Mouse (Mus musculus) limb, embryonic 14.5 days (tissue): ENCODE data around the gene Olfr312. TPM values are rescaled to one million over a fixed set of nuclear protein-coding genes. Genes with fewer than 3 reads are reported as not detected.
A peak's percentile ranks its signal among the peaks of the same experiment; 100 is the strongest.
"Not testable (repeated sequence)": the region's sequence is repeated elsewhere in the genome, so short reads cannot be mapped to it uniquely, and the experiment has no call there.

ENCODE experiments used
- ATAC-seq: fragments of 200-750 bp; cut with Nextera tagmentation; 2 replicates; pipeline ENCODE4 v1.8.0; 2017; ENCODE audit warnings: low read depth, moderate number of reproducible peaks, moderate TSS enrichment; ENCODE audit not compliant: low FRiP score
- DNase-seq: peaks from one replicate; pipeline ENCODE4 v3.0.0-alpha.2; 2015; ENCODE audit warnings: low spot score
- H3K27ac ChIP-seq: fragments of 300-500 bp; sonication (generic); replicated peaks from 2 replicates; pipeline ENCODE4 v1.5.1; 2014; ENCODE audit warnings: low read depth, mild to moderate bottlenecking, low read length, moderate library complexity, mixed read lengths
- H3K27me3 ChIP-seq: fragments of 300-500 bp; sonication (generic); 2 replicates; pipeline ENCODE4 v1.6.1; 2014; ENCODE audit warnings: low read length, mixed read lengths; ENCODE audit not compliant: control insufficient read depth, insufficient read depth
- H3K36me3 ChIP-seq: fragments of 300-500 bp; sonication (generic); 2 replicates; pipeline ENCODE4 v1.6.1; 2014; ENCODE audit warnings: mild to moderate bottlenecking, low read length, moderate library complexity, mixed read lengths; ENCODE audit not compliant: control insufficient read depth, insufficient read depth
- H3K4me1 ChIP-seq: fragments of 300-500 bp; sonication (generic); 2 replicates; pipeline ENCODE4 v1.6.1; 2014; ENCODE audit warnings: antibody characterized with exemption, low read length, mixed read lengths; ENCODE audit not compliant: control insufficient read depth, insufficient read depth
- H3K4me2 ChIP-seq: fragments of 300-500 bp; sonication (generic); replicated peaks from 2 replicates; pipeline ENCODE4 v1.6.1; 2014; ENCODE audit warnings: low read depth, mild to moderate bottlenecking, low read length, moderate library complexity; ENCODE audit not compliant: severe bottlenecking
- H3K4me3 ChIP-seq: fragments of 300-500 bp; sonication (generic); replicated peaks from 2 replicates; pipeline ENCODE4 v1.5.1; 2014; ENCODE audit warnings: low read length
- H3K9ac ChIP-seq: fragments of 300-500 bp; sonication (generic); 2 replicates; pipeline ENCODE4 v1.6.1; 2014; ENCODE audit warnings: mild to moderate bottlenecking, low read depth, low read length, moderate library complexity; ENCODE audit not compliant: severe bottlenecking
- H3K9me3 ChIP-seq: fragments of 300-500 bp; sonication (generic); 2 replicates; pipeline ENCODE4 v1.6.1; 2016; ENCODE audit warnings: low read length; ENCODE audit not compliant: control insufficient read depth
- POLR2A ChIP-seq: fragments of 200-500 bp; IDR thresholded peaks from 2 replicates; pipeline ENCODE4 v1.8.0; 2012; ENCODE audit warnings: inconsistent platforms, mild to moderate bottlenecking, moderate library complexity, borderline replicate concordance; ENCODE audit not compliant: insufficient read depth, insufficient read length; ENCODE audit errors: extremely low read depth
- WGBS: fragments of 180-500 bp; shearing (Covaris S2); extraction: QIAGEN DNeasy Blood & Tissue Kit; methylation state at CpG from one replicate; pipeline ENCODE4 v1.1.7; 2014; 5-methylcytosine and 5-hydroxymethylcytosine counted together
- polyA plus RNA-seq, 2 experiments: library from polyadenylated mRNA; depleted of rRNA in 1 of 2; stranded (reverse) in 1 of 2; unstranded in 1 of 2; fragments of >200 nt; fragmentation: Nextera tagmentation in 1 of 2; extraction: Ambion mirVana in 1 of 2; gene quantifications; 2 replicates each; pipeline versions ENCODE4 v1.2.1 to v1.2.3; 2012 to 2014

Olfr312 gene
- polyA plus RNA-seq, 2 experiments = not detected

- Histone ChIP-seq H3K27me3 (no peaks in the 10 kb centered on the region), H3K4me3 (no peak overlapping the region), H3K9me3 (no peaks in the 10 kb centered on the region), H3K27ac (no peak overlapping the region), H3K4me1 (no peaks in the 10 kb centered on the region), H3K36me3 (no peaks in the 10 kb centered on the region), H3K9ac (no peak overlapping the region), H3K4me2 (no peak overlapping the region)
- DNase-seq = no peak
- ATAC-seq = no peak
- no peak for TF ChIP-seq POLR2A
- WGBS = 78% methylated on average over 1 of the region's 1 CpGs
These were observed 13.4 kb upstream of the Olfr312 start for GRCm38 (mm10) chr11:58815676-58816075.

GRCm38 (mm10) chr11:58829764-58830163, 727 bp downstream of the Olfr312 start:
- no peaks in the 10 kb centered on the region for H3K36me3 ChIP-seq
- no peaks in the 10 kb centered on the region for H3K4me1 ChIP-seq
- no peak for TF ChIP-seq POLR2A
- H3K27ac ChIP-seq = no peak overlapping the region
- 84% methylated on average over 3 of the region's 3 CpGs for WGBS
- no peaks in the 10 kb centered on the region for H3K9me3 ChIP-seq
- ATAC-seq (no peak), DNase-seq (no peak)
- no peak overlapping the region for H3K4me3 ChIP-seq
- no peak overlapping the region for H3K9ac ChIP-seq
- no peak overlapping the region for H3K4me2 ChIP-seq
- no peaks in the 10 kb centered on the region for H3K27me3 ChIP-seq

DNA sequence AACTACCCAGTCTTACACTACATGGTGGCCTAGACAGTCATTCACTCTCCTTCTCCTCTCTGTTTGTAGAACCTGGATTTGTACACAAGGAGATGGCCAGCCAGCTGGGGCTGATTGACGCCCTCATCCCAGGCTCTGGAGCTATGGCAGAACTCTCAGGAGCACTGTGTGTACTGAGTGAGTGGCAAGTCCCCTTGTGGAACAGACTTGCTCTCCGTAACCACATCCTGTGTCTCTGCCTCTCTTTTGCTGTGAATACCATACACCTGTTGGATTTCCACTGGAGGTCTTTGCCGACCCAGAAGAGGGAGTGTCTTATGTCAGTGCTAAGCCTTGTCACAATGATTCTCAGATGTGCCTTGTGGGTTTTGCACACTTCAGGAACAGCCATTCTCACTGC, 3.5 kb downstream of the Olfr312 start:
- H3K4me3 ChIP-seq, H3K27ac ChIP-seq, H3K4me1 ChIP-seq, ATAC-seq, H3K4me2 ChIP-seq, H3K36me3 ChIP-seq, H3K9me3 ChIP-seq, DNase-seq, H3K27me3 ChIP-seq, H3K9ac ChIP-seq: not testable (repeated sequence)
- WGBS = 78% methylated on average over 2 of the region's 3 CpGs

GRCm38 (mm10) chr11:58838951-58839350, 9.9 kb downstream of the Olfr312 start, which contains the start of gene Olfr311:
Olfr311 (plus strand) TSS chr11:58839251.
- not testable (repeated sequence) for H3K27ac ChIP-seq, ATAC-seq, H3K36me3 ChIP-seq, H3K4me3 ChIP-seq, H3K4me1 ChIP-seq, H3K9me3 ChIP-seq, H3K27me3 ChIP-seq, H3K9ac ChIP-seq, DNase-seq, H3K4me2 ChIP-seq

DNA sequence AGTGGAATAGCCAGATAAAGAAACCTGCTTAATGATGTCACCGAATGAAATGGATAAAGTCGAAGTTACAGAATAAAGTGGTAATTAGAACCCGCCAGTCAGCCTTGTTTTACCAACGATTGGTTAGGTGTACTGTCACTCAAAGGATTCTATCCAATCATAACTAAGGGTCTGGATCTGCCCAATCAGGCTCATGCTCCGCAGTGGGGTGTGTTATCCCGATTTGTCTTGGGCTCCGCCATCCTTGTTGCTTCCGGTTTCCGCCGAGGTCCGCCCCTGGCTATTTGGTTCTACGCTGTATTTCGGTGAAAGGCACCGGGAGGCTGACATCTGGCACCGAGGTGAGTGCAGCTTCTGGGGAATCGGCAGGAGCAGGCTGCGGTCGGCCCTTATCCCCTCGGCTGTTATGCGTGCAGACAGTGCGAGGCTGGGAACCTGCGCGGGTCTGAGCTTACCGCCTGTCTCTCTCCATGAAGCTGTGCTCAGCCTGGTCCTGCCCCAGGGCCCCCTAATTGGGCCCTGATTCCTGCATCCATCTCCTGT, 18.0 kb downstream of the Olfr312 start, which contains the start of gene Gm12258:
Gene Gm12258, plus strand, starts transcription at position 240 of the 543 bp plus-strand sequence.
- no peaks in the 10 kb centered on the region for H3K27me3 ChIP-seq
- DNase-seq = peak; percentile 98
- no peak for TF ChIP-seq POLR2A
- peaks cover 6% of the 10 kb centered on the region for H3K4me1 ChIP-seq
- WGBS = under 1% methylated on average over 24 of the region's 24 CpGs
- peak; percentile 100 for ATAC-seq
- no peaks in the 10 kb centered on the region for H3K9me3 ChIP-seq
- peaks cover 20% of the 10 kb centered on the region for H3K36me3 ChIP-seq
- peak within 1 kb of the TSS; percentile 79 for H3K9ac ChIP-seq
- peak within 1 kb of the TSS; percentile 40; the same call in 1 of the 2 replicates for H3K27ac ChIP-seq
- H3K4me2 ChIP-seq = peak within 1 kb of the TSS; percentile 80
- peak within 1 kb of the TSS; percentile 70 for H3K4me3 ChIP-seq

- ATAC-seq (no peak), DNase-seq (no peak)
- H3K4me2 ChIP-seq = peak overlapping the region; percentile 80
- peak overlapping the region; percentile 70 for H3K4me3 ChIP-seq
- TF ChIP-seq POLR2A = no peak
- peaks cover 6% of the 10 kb centered on the region for H3K4me1 ChIP-seq
- no peaks in the 10 kb centered on the region for H3K9me3 ChIP-seq
- H3K9ac ChIP-seq = peak overlapping the region; percentile 79
- H3K36me3 ChIP-seq = peaks cover 20% of the 10 kb centered on the region
- 56% methylated on average over 8 of the region's 9 CpGs for WGBS
- H3K27ac ChIP-seq = no peak overlapping the region
- no peaks in the 10 kb centered on the region for H3K27me3 ChIP-seq
These were observed 18.6 kb downstream of the Olfr312 start for GRCm38 (mm10) chr11:58847636-58848035.
